Mouse (Mus musculus): Measurements from ENCODE around the gene Bin2. TPM values are rescaled to one million over a fixed set of nuclear protein-coding genes. Genes with fewer than 3 reads are reported as not detected.

Bin2 gene
- polyA plus RNA-seq, 2 experiments, result 2.3 to 4.7 TPM

DNA sequence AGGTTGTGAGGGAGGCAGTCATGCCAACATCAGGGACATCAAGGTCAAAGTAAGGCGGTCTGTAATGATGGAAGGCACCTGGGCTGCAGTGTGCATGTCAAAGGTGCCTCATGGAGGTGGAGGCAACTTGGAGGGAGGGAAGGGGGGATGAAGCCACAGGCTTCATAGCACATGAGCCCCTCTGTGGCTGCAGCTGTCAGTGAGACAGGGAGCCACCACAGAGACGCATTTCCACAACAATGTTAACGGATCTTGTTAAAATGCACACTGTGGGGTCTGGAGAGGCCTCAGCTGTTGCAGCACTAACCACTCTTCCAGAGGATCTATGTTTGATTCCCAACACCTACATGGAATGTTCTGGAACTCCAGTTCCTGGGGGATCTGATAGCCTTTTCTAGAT is 39.2 kb downstream of the Bin2 start:
- WGBS, result 55% methylated on average over 3 of the region's 3 CpGs
- no peaks in the 10 kb centered on the region for H3K9me3 ChIP-seq (ENCODE audit: control insufficient read depth, low read length)
- H3K36me3 ChIP-seq (ENCODE audit: control insufficient read depth, insufficient read depth, low read length), result no peaks in the 10 kb centered on the region
- peaks cover 10% of the 10 kb centered on the region for H3K27me3 ChIP-seq (ENCODE audit: control insufficient read depth, insufficient read depth, low read length)
- no peak overlapping the region for H3K4me2 ChIP-seq (replicated peaks; ENCODE audit: low read depth, low read length, severe bottlenecking)
- H3K27ac ChIP-seq (replicated peaks; ENCODE audit: low read depth, low read length), result no peak overlapping the region
- peaks cover 8% of the 10 kb centered on the region; the same call in 1 of the 2 replicates for H3K4me1 ChIP-seq (ENCODE audit: control insufficient read depth, insufficient read depth, low read length)
- no peak for DNase-seq (ENCODE audit: low spot score)
- H3K4me3 ChIP-seq (replicated peaks; ENCODE audit: low read length), result no peak overlapping the region
- no peak for ATAC-seq (ENCODE audit: low FRiP score, low read depth)
- H3K9ac ChIP-seq (ENCODE audit: low read depth, low read length, severe bottlenecking), result no peak overlapping the region
- TF ChIP-seq POLR2A (IDR thresholded peaks at IDR 0.05; ENCODE audit: borderline replicate concordance, extremely low read depth, insufficient read depth, insufficient read length), result no peak

GRCm38 (mm10) chr15:100628797-100629196 is 40.6 kb downstream of the Bin2 start:
- no peaks in the 10 kb centered on the region for H3K36me3 ChIP-seq (ENCODE audit: control insufficient read depth, insufficient read depth, low read length)
- no peaks in the 10 kb centered on the region for H3K9me3 ChIP-seq (ENCODE audit: control insufficient read depth, low read length)
- peaks cover 8% of the 10 kb centered on the region; the same call in 1 of the 2 replicates for H3K4me1 ChIP-seq (ENCODE audit: control insufficient read depth, insufficient read depth, low read length)
- H3K27me3 ChIP-seq (ENCODE audit: control insufficient read depth, insufficient read depth, low read length), result no peaks in the 10 kb centered on the region
- no peak overlapping the region for H3K9ac ChIP-seq (ENCODE audit: low read depth, low read length, severe bottlenecking)
- 46% methylated on average over 7 of the region's 7 CpGs for WGBS
- H3K4me3 ChIP-seq (replicated peaks; ENCODE audit: low read length), result no peak overlapping the region
- ATAC-seq (ENCODE audit: low FRiP score, low read depth) (no peak), DNase-seq (ENCODE audit: low spot score) (no peak)
- H3K27ac ChIP-seq (replicated peaks; ENCODE audit: low read depth, low read length), result no peak overlapping the region
- no peak for TF ChIP-seq POLR2A (IDR thresholded peaks at IDR 0.05; ENCODE audit: borderline replicate concordance, extremely low read depth, insufficient read depth, insufficient read length)
- H3K4me2 ChIP-seq (replicated peaks; ENCODE audit: low read depth, low read length, severe bottlenecking), result no peak overlapping the region

DNA sequence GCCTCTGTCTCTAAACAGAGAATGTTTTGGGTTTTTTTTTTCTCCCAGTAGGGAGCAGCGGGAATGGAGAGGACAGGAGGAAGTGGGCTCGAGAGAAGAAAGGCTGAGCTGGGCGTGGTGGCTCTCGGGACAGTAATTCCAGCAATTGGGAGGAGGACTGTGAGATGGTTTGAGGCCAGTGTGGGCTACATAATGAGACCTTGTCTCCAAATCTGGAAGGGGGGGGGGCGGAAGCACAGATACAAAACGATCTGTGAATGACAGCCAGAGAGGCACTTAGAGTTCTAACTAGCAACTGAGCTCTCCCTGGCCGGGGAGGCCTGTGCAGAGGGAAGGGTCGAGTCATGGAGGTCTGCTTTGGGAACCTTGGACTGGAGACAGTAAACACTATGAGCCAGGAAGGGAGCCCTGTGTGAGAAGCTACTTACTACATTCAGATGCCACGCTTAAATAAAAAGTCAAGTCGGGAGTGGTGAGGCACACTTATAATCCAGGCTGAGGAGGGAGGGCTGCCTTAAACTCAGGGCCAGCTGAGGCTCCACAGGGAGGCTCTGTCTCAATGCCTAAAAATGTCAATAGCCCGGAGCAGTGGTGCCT is 41.5 kb downstream of the Bin2 start:
- Histone ChIP-seq H3K36me3 (ENCODE audit: control insufficient read depth, insufficient read depth, low read length) (no peaks in the 10 kb centered on the region), H3K9ac (ENCODE audit: low read depth, low read length, severe bottlenecking) (0 out of 2 replicates have a peak overlapping the region, but pooled peaks have one; percentile 1), H3K4me3 (replicated peaks; ENCODE audit: low read length) (no peak overlapping the region), H3K27me3 (ENCODE audit: control insufficient read depth, insufficient read depth, low read length) (no peaks in the 10 kb centered on the region), H3K4me2 (replicated peaks; ENCODE audit: low read depth, low read length, severe bottlenecking) (no peak overlapping the region; the same call in 1 of the 2 replicates), H3K9me3 (ENCODE audit: control insufficient read depth, low read length) (no peaks in the 10 kb centered on the region), H3K4me1 (ENCODE audit: control insufficient read depth, insufficient read depth, low read length) (peaks cover 8% of the 10 kb centered on the region; the same call in 1 of the 2 replicates), H3K27ac (replicated peaks; ENCODE audit: low read depth, low read length) (no peak overlapping the region)
- 4% methylated on average over 11 of the region's 11 CpGs for WGBS
- DNase-seq (ENCODE audit: low spot score) (no peak), ATAC-seq (ENCODE audit: low FRiP score, low read depth) (no peak; the same call in 1 of the 2 replicates)
- TF ChIP-seq POLR2A (IDR thresholded peaks at IDR 0.05; ENCODE audit: borderline replicate concordance, extremely low read depth, insufficient read depth, insufficient read length), result no peak

DNA sequence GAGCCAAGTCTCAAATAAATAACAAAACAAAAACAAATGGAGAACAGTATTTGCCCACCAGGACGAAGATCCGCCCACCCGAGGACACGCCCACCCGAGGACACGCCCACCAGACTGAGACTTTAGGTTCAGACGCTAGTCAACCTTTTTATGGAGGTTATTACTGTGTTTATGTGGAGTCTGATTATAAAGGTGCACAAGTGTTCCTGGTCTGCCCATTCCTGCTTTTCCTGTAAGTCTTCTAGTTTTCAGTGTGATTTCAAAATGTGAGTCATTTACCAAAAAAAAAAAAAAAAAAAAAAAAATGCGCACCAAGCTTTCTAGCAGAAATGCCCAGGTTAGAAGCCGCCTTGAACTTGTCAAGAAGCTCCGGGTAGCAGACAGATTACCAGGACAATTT is 42.1 kb downstream of the Bin2 start:
- no peak overlapping the region for H3K4me3 ChIP-seq (replicated peaks; ENCODE audit: low read length)
- H3K27me3 ChIP-seq (ENCODE audit: control insufficient read depth, insufficient read depth, low read length), result no peaks in the 10 kb centered on the region
- no peak overlapping the region for H3K27ac ChIP-seq (replicated peaks; ENCODE audit: low read depth, low read length)
- H3K36me3 ChIP-seq (ENCODE audit: control insufficient read depth, insufficient read depth, low read length), result no peaks in the 10 kb centered on the region
- H3K4me1 ChIP-seq (ENCODE audit: control insufficient read depth, insufficient read depth, low read length), result peaks cover 8% of the 10 kb centered on the region; the same call in 1 of the 2 replicates
- WGBS, result 7% methylated on average over 10 of the region's 10 CpGs
- H3K4me2 ChIP-seq (replicated peaks; ENCODE audit: low read depth, low read length, severe bottlenecking), result no peak overlapping the region; the same call in 1 of the 2 replicates
- no peak overlapping the region for H3K9ac ChIP-seq (ENCODE audit: low read depth, low read length, severe bottlenecking)
- TF ChIP-seq POLR2A (IDR thresholded peaks at IDR 0.05; ENCODE audit: borderline replicate concordance, extremely low read depth, insufficient read depth, insufficient read length), result no peak
- no peak for DNase-seq (ENCODE audit: low spot score)
- H3K9me3 ChIP-seq (ENCODE audit: control insufficient read depth, low read length), result no peaks in the 10 kb centered on the region
- ATAC-seq (ENCODE audit: low FRiP score, low read depth), result no peak

- no peak for DNase-seq (ENCODE audit: low spot score)
- H3K4me2 ChIP-seq (replicated peaks; ENCODE audit: low read depth, low read length, severe bottlenecking), result no peak overlapping the region
Observed at GRCm38 (mm10) chr15:100624435-100624834, 44.9 kb downstream of the Bin2 start.

More at GRCm38 (mm10) chr15:100624435-100624834, 44.9 kb downstream of the Bin2 start:
- Histone ChIP-seq H3K9ac (ENCODE audit: low read depth, low read length, severe bottlenecking) (no peak overlapping the region), H3K4me3 (replicated peaks; ENCODE audit: low read length) (no peak overlapping the region), H3K36me3 (ENCODE audit: control insufficient read depth, insufficient read depth, low read length) (peaks cover 7% of the 10 kb centered on the region), H3K27me3 (ENCODE audit: control insufficient read depth, insufficient read depth, low read length) (no peaks in the 10 kb centered on the region), H3K9me3 (ENCODE audit: control insufficient read depth, low read length) (no peaks in the 10 kb centered on the region), H3K4me1 (ENCODE audit: control insufficient read depth, insufficient read depth, low read length) (peaks cover 8% of the 10 kb centered on the region; the same call in 1 of the 2 replicates), H3K27ac (replicated peaks; ENCODE audit: low read depth, low read length) (no peak overlapping the region)
- WGBS, result 97% methylated on average over 3 of the region's 3 CpGs
- ATAC-seq (ENCODE audit: low FRiP score, low read depth), result no peak
- TF ChIP-seq POLR2A (IDR thresholded peaks at IDR 0.05; ENCODE audit: borderline replicate concordance, extremely low read depth, insufficient read depth, insufficient read length), result no peak

All from limb, embryonic 14.5 days (tissue).